Mouse (Mus musculus) layer of hippocampus, adult 2 months (tissue): ENCODE results near the gene Rnf130. TPM values are rescaled to one million over a fixed set of nuclear protein-coding genes. Genes with fewer than 3 reads are reported as not detected.

Experiments used
- DNase-seq, 2 experiments: peaks; one replicate each; pipeline ENCODE4 v3.0.0; 2022; ENCODE audit warnings: low spot score in 2 of 2
- H3K27ac ChIP-seq: fragments of 200-600 bp; 2 replicates; pipeline ENCODE4 v1.8.1; 2022
- H3K4me3 ChIP-seq: fragments of 200-600 bp; 2 replicates; pipeline ENCODE4 v1.8.1; 2022; ENCODE audit warnings: mild to moderate bottlenecking
- CTCF ChIP-seq: fragments of 200-600 bp; conservative IDR thresholded peaks from 2 replicates; pipeline ENCODE4 v1.8.1; 2022; ENCODE audit warnings: antibody characterized with exemption, mild to moderate bottlenecking, moderate library complexity
- total RNA-seq, 2 experiments: library from RNA; stranded (reverse); gene quantifications; 2 replicates each; pipeline ENCODE4 v1.2.3; 2021

Gene Rnf130
- total RNA-seq, 2 experiments from 2014 or later: 75.3 to 78.3 TPM

DNA sequence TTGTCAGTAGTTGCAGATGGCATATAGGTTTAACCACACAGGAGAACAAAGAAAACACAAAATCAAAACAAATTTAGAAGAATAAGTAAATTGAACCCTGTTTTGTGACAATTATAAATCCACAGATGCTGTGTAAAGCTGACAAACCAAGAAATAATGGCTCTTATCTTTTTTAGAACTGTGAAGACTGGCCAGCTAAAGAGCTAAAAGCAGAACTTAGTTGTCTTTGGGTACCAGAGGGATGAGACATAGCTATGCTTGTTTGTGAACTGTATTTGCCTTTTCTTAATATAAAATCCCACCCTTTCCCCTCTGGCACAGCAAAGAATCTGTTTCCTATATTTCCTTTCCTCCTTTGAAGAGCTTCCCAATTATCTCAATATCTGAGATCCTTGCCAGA, 9.0 kb downstream of the Rnf130 start:
- no peak for TF ChIP-seq CTCF
- H3K27ac ChIP-seq: no peak overlapping the region
- no peak for DNase-seq
- no peak overlapping the region for H3K4me3 ChIP-seq

DNA sequence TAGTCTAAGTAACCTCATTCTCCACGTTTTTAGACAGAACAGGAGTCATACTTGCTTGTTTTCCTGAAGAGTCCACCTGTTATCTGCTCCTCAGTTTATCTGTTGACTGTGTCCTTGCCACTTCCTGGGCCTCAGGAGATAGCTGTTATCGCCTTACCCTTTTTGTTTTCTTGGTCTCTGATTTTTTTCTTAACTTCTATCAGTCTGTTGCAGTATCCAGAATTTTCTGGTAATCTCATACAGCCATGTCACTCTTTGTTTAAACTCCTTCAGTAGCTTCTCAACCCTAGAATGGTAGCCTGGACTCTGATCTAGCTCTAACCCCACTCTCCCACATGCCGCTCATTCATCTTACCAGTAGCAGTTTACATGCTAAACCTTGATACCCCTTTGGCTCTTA, 10.6 kb downstream of the Rnf130 start:
- Histone ChIP-seq H3K27ac (no peak overlapping the region), H3K4me3 (no peak overlapping the region)
- no peak for DNase-seq
- no peak for TF ChIP-seq CTCF

DNA sequence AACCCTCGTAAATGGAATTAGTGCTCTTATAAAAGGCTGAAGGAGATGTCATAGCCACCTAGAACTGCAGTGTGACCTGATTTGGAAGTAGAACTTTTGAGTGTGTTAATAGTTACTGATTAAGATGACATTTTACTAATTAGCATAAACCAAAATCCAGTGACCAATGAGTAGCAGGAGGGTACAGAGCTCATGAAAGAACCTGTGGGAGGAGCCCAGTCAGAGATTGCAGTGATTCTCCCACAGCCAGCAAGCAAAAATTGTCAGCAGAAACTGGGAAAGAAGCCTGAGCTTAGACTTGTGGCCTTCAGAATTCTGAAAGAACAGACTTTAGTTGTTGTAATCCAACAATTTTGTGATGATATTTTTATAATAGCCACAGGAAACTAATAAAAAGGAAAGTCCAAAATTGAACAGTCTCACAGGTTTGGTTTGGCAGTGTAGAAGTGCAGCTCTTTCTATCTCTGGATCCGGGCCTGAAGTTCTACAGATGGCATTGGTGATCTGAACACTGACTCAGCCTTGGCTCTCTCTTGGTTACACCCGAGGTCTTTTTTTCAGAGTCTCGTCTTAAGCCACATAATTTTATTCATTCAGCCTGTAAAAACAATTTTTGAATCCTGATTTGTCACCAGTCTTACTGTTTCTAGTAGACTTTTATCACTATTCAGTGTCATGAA, 11.8 kb downstream of the Rnf130 start:
- Histone ChIP-seq H3K4me3 (no peak overlapping the region), H3K27ac (peak overlapping the region; percentile 40)
- no peak for TF ChIP-seq CTCF
- DNase-seq: peak in 1 of 2 experiments; percentile 14

DNA sequence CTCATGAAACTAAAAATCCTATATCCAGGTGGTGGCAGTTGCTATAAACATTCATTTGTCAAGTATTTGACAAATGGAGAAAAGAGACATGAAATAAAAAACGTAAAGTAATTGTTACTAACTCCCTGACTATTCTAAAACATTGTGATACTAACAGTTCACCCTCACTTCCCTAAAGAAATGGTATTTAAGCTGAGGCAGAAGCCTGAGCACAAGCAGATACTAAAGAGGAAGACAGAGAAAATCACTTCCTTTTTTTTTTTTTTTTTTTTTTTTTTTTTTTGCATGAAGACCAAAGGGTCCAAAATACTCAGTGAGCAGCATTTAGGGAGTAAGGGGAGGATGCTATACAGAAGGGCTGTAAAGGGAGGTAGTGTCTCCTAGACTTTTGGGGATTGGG, 13.6 kb downstream of the Rnf130 start:
- no peak overlapping the region for H3K4me3 ChIP-seq
- H3K27ac ChIP-seq: no peak overlapping the region
- DNase-seq: no peak
- TF ChIP-seq CTCF: no peak

DNA sequence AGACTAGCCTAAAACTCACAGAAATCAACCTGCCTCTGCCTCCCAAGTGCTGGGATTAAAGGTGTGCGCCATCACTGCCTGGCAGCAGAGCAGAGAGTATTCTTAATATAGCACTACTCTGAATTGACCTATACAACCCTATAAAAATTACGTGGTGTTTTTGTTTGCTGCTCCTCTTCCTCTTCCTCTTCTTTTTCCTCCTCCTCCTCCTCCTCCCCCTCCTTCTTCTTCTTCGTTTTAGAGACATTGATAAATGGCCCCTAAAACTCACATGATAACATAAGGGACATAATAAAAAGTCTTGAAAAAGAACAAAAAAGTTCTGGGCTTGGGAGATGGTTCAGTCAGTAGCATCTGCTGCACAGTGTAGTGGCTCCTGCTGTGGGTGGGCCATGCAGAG, 16.0 kb downstream of the Rnf130 start:
- Histone ChIP-seq H3K4me3 (no peak overlapping the region), H3K27ac (no peak overlapping the region)
- no peak for DNase-seq
- no peak for TF ChIP-seq CTCF

DNA sequence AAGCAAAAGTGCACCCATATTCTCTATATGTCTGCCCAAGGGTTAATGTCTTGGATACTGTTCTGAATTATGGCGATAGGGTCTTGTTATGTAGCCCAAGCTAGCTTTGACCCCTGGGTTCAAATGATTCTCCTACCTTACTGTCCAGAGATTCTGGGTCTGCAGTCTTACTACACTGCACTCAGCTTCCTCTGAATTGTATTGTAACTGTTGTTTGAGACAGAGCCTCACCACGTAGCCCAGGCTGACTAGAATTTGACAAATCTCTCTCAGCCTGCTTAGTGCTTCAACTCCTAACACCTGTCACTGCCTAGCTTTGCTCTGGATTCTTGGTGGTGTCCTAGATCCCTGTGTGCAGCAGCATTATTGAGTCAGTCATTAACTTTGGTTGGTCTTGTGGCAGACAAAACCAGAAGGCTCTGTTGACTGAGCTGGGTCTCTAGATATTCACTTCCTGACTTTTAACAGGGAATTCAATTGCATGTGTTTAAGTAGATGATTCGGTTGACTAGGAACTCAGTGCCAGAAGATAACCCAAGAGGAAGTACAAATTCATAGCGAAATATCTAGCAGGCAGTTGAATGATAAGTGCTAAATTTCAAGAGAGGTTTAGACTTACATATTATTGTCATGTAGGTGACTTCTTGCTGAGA, 17.3 kb downstream of the Rnf130 start:
- no peak for TF ChIP-seq CTCF
- no peak overlapping the region for H3K27ac ChIP-seq
- no peak for DNase-seq
- H3K4me3 ChIP-seq: no peak overlapping the region

DNA sequence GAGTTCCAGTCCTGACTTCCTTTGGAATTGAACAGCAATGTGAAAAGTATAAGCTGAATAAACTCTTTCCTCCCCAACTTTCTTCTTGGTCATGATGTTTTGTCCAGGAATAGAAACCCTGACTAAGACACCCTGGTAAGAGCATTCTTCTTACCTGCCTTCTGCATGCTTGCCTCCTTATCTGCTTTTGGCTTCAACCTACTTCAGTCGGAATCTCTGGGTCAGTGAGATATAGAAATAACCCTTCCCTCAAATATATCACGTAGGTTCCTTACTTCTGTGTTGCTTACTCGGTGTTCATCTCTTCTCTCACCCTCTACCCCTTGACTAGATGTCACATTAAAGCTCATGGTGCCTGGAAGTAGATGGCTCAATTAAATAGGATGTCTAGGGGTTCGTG, 19.3 kb downstream of the Rnf130 start:
- no peak for TF ChIP-seq CTCF
- no peak overlapping the region for H3K4me3 ChIP-seq
- DNase-seq: no peak

DNA sequence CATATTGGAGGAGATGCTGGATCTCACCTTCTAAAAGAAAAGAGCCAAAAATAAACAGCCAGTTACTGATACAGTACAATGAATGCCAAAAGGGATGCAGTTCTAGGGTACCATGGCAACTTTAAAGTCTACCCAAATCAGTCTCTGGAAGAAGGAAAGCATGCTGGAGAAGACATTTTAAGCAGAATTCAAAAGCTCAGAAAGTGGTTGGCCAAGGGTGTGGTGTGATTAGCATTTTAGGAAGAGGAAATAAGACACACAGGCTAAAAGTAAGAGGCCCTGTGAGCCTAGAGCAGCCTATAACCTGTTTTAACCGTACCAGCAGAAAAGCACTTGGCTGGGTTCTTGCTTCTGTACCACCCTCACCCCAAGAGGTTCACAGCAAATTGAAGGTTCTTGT, 22.5 kb downstream of the Rnf130 start:
- DNase-seq: no peak
- Histone ChIP-seq H3K27ac (no peak overlapping the region), H3K4me3 (no peak overlapping the region)
- no peak for TF ChIP-seq CTCF

More for the DNA sequence above, 19.3 kb downstream of the Rnf130 start:
- H3K27ac ChIP-seq: no peak overlapping the region

DNA sequence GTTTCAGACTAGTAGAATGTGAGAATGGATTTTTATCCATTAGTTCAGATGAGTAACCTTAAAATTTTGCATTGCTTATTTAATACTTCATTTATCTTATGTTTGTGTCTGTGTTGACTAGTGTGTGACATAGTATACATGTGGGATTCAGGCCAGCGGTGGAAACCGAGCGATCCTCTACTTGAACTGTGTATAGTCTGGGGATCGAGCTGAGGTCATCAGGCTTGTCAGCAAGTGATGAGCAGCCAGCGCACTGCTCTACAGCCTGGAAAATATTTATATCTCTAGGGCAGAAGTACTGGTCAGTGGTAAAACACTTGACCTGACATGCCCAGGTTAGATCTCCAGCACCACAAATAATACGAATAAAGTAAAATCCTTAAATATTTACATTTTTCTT, 23.0 kb downstream of the Rnf130 start:
- no peak for TF ChIP-seq CTCF
- Histone ChIP-seq H3K27ac (no peak overlapping the region), H3K4me3 (no peak overlapping the region)
- no peak for DNase-seq

DNA sequence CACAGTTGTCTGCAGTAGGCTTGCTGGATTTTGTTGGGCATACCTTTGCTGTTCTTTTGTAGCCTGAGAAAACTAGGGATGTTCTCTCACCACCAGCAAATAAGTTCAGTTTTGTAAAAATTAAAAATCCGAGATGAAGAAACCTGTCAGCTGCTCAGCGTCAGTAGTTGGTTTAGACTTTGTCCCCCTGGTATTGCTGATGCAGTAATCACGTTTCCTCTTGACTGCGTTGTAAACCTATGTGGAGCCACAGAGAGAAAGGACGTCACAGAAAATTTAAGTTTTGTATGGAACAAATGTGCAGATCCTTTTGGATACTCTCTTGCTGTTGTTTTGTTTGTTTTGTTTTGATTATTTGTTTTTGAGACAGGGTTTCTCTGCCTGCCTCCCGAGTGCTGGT, 25.2 kb downstream of the Rnf130 start:
- no peak for DNase-seq
- Histone ChIP-seq H3K27ac (no peak overlapping the region), H3K4me3 (no peak overlapping the region)
- no peak for TF ChIP-seq CTCF

DNA sequence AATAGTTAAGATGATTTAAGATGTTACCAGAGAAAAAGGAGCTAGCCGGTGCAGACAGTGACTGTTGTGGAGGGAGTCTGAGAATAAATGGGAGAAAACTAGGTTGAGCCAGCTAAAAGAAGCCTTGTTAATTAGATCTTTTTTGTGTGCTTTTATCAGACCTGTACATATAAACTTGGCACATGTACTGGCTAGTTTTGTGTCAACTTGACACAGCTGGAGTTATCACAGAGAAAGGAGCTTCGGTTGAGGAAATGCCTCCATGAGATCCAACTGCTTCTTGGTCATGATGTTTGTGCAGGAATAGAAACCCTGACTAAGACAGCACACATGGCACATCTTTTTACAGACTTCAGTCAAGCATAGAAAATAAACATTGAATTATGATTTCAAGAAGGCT, 32.6 kb downstream of the Rnf130 start:
- TF ChIP-seq CTCF: no peak
- DNase-seq: no peak
- Histone ChIP-seq H3K27ac (no peak overlapping the region), H3K4me3 (no peak overlapping the region)

DNA sequence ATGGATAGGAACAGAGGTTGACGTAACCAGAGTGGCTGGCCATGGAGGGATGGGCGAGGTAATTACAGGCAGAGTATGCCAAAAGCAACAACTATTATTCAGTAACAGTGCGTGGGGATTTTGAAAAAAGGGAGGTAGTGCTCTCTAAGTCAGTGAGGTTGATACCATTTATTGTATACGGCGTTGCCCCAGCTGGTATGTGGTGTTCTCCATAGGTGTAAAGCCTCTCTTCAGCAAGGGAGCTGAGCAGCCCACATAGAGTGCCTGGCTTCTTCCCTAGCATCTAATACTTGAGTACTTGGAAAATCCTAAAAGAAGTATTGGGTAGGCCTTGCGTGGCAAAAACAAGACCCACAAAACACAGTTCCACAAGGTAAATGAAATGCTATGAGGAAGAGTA, 33.1 kb downstream of the Rnf130 start:
- TF ChIP-seq CTCF: no peak
- H3K4me3 ChIP-seq: no peak overlapping the region
- H3K27ac ChIP-seq: no peak overlapping the region
- no peak for DNase-seq

DNA sequence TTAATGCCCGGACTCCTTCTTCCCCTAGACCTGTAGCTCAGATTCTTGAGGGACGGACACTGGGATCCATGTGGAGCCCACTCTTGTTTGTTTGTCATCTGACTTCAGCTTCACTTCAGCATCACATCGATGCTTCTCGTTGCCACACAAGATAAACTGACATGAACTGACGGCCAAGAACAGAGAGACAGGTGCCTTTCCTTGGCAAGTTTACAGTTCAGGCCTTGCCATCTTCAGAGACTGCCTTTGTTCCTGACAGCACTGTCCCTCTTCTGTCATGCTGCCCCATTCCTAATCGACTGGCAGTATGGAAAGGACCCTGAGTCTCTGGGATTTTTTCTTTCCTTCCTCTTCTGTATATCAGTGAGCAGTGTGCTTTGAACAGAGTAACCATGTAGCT, 33.9 kb downstream of the Rnf130 start:
- Histone ChIP-seq H3K27ac (no peak overlapping the region), H3K4me3 (no peak overlapping the region)
- TF ChIP-seq CTCF: no peak
- no peak for DNase-seq

DNA sequence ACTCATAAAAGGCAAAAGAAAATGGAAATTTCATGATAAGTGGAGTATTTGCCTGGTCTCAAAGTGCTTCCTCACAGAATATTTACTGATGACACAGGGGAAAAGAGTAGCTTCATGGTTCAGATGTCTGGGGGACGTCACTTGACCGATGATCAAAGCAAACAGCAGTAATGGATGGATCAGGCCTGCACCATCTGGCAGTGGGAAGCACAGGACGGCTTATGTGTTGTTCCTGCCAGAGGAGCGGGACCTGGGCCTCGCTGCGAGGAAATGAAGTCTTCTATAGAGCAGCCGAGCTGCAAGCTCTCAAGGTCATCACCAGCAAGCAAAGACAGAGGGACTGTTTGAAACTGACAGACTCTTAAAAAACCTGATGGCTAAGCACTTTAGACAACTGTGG, 37.0 kb downstream of the Rnf130 start:
- DNase-seq: no peak
- peak overlapping the region; percentile 20; the same call in 1 of the 2 replicates for H3K27ac ChIP-seq
- no peak for TF ChIP-seq CTCF
- no peak overlapping the region for H3K4me3 ChIP-seq
